Mouse (Mus musculus): ENCODE data around the gene Gm826.

Gene Gm826

GRCm38 (mm10) chr2:160288538-160289151, 45.3 kb downstream of the Gm826 start:
- ATAC-seq (ENCODE audit: low TSS enrichment): no peak

- ATAC-seq (ENCODE audit: low TSS enrichment): no peak; the same call in 1 of the 2 replicates
These were observed 57.9 kb downstream of the Gm826 start for GRCm38 (mm10) chr2:160275959-160276657.

GRCm38 (mm10) chr2:160267828-160268453, 66.0 kb downstream of the Gm826 start:
- no peak for ATAC-seq (ENCODE audit: low TSS enrichment)

- ATAC-seq (ENCODE audit: low TSS enrichment): no peak
These were observed 70.1 kb downstream of the Gm826 start for GRCm38 (mm10) chr2:160263861-160264260.

- ATAC-seq (ENCODE audit: low TSS enrichment): peak; percentile 88
These were observed 72.4 kb downstream of the Gm826 start for GRCm38 (mm10) chr2:160261538-160261937.
